Mouse (Mus musculus) cerebellum, adult 2 months (tissue): Measurements from ENCODE around the gene Arhgef7. TPM values are rescaled to one million over a fixed set of nuclear protein-coding genes. Genes with fewer than 3 reads are reported as not detected.

Source experiments
- DNase-seq, 2 experiments: peaks; one replicate each; pipeline ENCODE4 v3.0.0; 2021
- H3K27ac ChIP-seq: fragments of 200-500 bp; 2 replicates; pipeline ENCODE4 v1.5.1; 2012; ENCODE audit warnings: low read length, control low read depth, inconsistent platforms; ENCODE audit not compliant: insufficient read depth
- H3K27me3 ChIP-seq: fragments of 200-500 bp; 2 replicates; pipeline ENCODE4 v1.6.1; 2012; ENCODE audit warnings: inconsistent platforms, mild to moderate bottlenecking, low read length, moderate library complexity; ENCODE audit not compliant: control insufficient read depth, insufficient read depth
- H3K4me1 ChIP-seq: fragments of 200-500 bp; 2 replicates; pipeline ENCODE4 v1.6.1; 2011; ENCODE audit warnings: low read length; ENCODE audit not compliant: control insufficient read depth, insufficient read depth
- H3K4me3 ChIP-seq: fragments of 200-500 bp; replicated peaks from 2 replicates; pipeline ENCODE3; 2011; ENCODE audit warnings: mild to moderate bottlenecking, low read depth, low read length, control low read depth; ENCODE audit not compliant: insufficient read depth
- CTCF ChIP-seq: fragments of 200-500 bp; IDR thresholded peaks from 2 replicates; pipeline ENCODE4 v1.5.1; 2011; ENCODE audit warnings: low read depth, mild to moderate bottlenecking, control low read depth, low read length, moderate library complexity, borderline replicate concordance; ENCODE audit not compliant: insufficient read depth
- POLR2A ChIP-seq: fragments of 200-500 bp; IDR thresholded peaks from 2 replicates; pipeline ENCODE4 v1.6.1; 2011; ENCODE audit warnings: low read length, control low read depth, borderline replicate concordance; ENCODE audit not compliant: insufficient read depth
- WGBS: fragments of 180-500 bp; shearing (Covaris S2); methylation state at CpG from one replicate; pipeline ENCODE4 v1.1.7; 2018; 5-methylcytosine and 5-hydroxymethylcytosine counted together
- polyA plus RNA-seq: library from polyadenylated mRNA; depleted of rRNA; stranded (reverse); fragments of >200 nt; gene quantifications from 2 replicates; pipeline ENCODE4 v1.2.3, GENCODE M21; 2012

Arhgef7 gene
- polyA plus RNA-seq, 1 experiment, result 134 TPM

DNA sequence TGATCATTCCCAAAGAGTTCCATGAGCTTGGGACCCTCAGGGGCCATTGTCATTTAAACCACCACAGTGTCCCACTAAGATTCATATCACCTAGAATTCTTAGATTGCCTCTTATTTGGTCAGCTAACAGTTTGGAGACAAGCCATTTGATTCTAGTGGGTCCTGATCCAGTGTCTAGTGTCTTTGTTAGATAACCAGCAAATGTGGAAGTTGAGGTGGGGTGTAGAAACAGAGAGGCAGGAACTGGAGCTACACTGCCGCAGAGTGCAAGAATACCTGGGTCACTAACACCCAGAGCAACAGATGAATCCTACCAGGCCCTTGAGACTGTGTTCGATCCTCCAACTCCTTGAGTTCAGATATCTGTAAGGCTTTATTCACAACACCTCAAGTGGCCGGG lies 31.3 kb upstream of the Arhgef7 start:
- WGBS, result 93% methylated on average over 3 of the region's 3 CpGs
- Histone ChIP-seq H3K27ac (no peak overlapping the region), H3K4me1 (peaks cover 3% of the 10 kb centered on the region), H3K4me3 (no peak overlapping the region), H3K27me3 (no peaks in the 10 kb centered on the region)
- no peak for TF ChIP-seq CTCF
- TF ChIP-seq POLR2A, result no peak
- DNase-seq, result no peak

DNA sequence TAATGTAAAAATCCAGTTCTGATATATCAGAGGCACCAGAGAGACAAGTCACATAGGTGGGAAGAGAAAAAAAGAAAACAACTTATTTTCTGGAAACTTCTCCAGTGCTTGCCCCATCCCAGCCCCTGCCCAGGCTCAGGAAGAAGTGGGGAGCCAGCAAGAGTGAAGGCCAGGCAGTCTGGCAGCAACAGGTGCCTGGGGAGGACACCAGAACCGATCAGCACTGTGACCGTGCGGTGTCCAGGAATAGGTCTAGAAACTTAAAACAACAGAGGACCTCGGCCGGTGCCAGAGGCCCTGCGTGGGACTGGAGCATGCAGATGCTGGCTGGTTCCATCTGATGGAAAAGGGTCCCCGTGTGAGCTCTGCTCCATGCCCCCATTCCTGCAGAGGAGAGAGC lies 30.1 kb upstream of the Arhgef7 start:
- no peak for DNase-seq
- Histone ChIP-seq H3K27ac (no peak overlapping the region), H3K27me3 (no peaks in the 10 kb centered on the region), H3K4me3 (no peak overlapping the region), H3K4me1 (peaks cover 3% of the 10 kb centered on the region)
- TF ChIP-seq CTCF, result no peak
- TF ChIP-seq POLR2A, result no peak
- WGBS, result 70% methylated on average over 7 of the region's 7 CpGs

DNA sequence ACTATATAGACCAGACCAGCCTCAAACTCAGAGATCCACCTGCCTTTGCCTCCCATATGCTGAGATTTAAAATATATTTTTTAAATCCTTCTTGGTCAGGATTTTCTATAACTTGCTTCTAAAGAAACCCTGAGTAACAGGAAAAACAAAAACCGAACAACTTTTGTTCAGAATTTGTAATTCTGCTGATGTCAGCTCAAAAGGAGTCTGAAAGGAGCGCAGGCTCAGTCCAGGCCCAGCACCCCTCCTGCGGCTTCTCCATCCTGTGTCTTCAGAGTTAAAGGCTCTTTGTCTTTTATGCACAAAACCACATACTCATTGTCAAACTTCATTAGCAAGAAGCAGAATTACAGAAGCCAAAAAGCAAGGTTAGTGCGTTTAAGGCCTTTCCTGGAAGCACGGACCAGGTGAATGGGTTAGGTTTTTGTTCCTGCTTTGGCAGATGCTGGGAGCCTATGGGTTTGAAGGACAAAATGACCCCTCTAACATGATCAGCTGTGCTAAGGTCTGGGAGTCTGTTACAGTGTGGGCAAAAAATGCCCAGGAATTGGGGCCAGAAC lies 28.0 kb upstream of the Arhgef7 start:
- DNase-seq, result no peak
- 88% methylated on average over 5 of the region's 5 CpGs for WGBS
- Histone ChIP-seq H3K27ac (no peak overlapping the region), H3K27me3 (no peaks in the 10 kb centered on the region), H3K4me1 (peaks cover 3% of the 10 kb centered on the region), H3K4me3 (no peak overlapping the region)
- TF ChIP-seq POLR2A (no peak), CTCF (no peak)

DNA sequence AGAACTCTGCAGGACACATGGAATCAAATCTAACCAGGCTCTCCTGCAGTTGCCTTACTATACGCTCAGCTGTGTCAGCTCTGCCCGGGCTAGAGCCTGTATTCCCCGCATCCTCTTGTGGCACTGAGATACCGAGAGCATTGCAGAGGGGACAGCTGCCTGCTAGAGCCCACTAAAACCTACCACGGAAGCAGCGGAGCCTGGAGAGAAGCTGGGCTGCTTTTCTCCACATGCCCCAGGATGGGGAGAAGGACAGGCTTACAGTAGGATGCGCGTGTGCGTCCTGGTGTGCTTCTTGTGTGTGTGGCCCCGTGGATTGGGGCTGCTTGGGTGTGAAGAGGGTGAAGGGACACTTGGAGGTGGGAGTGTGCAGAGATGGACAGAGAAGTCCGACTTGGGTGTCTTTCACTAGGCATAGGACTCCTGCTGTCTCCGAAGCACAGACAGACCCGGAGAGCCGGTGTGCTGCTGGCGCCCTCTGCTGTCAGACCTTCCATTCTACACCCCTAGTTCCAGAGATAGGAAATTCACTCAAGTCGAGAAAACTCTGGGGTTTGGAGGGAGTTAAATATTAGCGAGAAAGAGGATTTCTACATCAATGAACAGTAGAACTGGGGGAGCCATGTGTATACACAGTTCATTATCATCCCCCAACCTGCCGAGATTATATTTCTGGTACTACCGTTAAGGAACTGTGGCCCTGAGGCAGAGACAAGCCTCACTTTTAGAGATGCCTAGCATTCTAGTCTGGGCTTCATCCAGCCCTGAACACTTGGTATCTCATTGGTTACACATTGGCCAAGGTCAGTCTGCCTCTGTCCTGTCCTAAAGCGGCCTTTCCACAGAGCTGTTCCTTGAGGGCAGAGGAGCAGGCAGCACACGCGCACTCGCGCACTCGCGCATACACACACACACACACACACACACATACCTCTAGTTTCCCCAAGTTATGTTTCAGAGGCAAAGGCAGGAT lies 27.2 kb upstream of the Arhgef7 start:
- DNase-seq, result peak; percentile 69 to 82
- peaks cover 3% of the 10 kb centered on the region for H3K4me1 ChIP-seq
- WGBS, result 34% methylated on average over 26 of the region's 26 CpGs
- H3K27ac ChIP-seq, result no peak overlapping the region
- peak overlapping the region; percentile 42 for H3K4me3 ChIP-seq
- no peaks in the 10 kb centered on the region for H3K27me3 ChIP-seq
- TF ChIP-seq CTCF, result peak; percentile 93
- TF ChIP-seq POLR2A, result no peak

DNA sequence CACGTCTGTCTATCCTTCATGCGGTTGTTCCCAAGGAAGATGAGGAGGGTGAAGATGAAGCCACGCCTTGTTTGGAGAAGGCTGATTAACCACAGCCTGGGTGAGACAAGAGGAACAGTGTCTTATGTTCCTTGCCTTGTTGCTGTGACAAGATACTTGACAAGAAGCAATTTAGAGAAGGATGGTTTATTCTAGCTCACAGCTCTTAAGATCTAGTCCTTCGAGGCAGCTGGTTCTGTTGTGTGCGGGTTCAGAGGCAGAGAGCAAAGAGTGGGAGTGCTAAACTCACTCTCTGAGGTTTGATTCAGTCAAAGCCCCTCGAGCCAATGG lies 26.5 kb upstream of the Arhgef7 start, which contains the start of gene 1700016D06Rik:
Gene 1700016D06Rik, minus strand, starts transcription at position 31 of the 330 bp plus-strand sequence.
- no peak within 1 kb of the TSS for H3K27ac ChIP-seq
- TF ChIP-seq CTCF, result no peak
- TF ChIP-seq POLR2A, result no peak
- peak within 1 kb of the TSS; percentile 42 for H3K4me3 ChIP-seq
- WGBS, result 64% methylated on average over 6 of the region's 6 CpGs
- peaks cover 3% of the 10 kb centered on the region for H3K4me1 ChIP-seq
- no peaks in the 10 kb centered on the region for H3K27me3 ChIP-seq
- no peak for DNase-seq

DNA sequence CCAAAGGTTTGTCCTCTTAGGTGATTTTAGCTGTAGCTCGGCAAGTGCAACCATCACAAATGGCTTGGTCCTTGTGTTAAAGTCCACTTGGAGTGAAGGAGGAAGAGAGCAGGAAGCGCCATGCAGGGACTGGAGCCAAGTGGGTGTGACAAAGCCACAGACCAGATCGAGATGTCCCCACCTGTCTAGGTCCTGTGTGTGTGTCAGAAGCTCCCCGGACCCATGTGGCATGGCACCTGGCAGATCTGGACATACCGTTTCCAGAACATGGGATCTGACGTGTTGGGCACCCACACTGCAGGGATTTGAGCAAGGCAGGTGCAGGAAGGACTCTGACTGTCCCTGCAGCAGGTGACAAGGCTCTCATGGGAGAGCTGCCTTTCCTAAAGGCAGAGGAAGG lies 26.1 kb upstream of the Arhgef7 start:
- WGBS, result 73% methylated on average over 6 of the region's 6 CpGs
- Histone ChIP-seq H3K4me1 (peaks cover 3% of the 10 kb centered on the region), H3K27me3 (no peaks in the 10 kb centered on the region), H3K27ac (no peak overlapping the region), H3K4me3 (no peak overlapping the region)
- DNase-seq, result no peak
- no peak for TF ChIP-seq CTCF
- TF ChIP-seq POLR2A, result no peak

DNA sequence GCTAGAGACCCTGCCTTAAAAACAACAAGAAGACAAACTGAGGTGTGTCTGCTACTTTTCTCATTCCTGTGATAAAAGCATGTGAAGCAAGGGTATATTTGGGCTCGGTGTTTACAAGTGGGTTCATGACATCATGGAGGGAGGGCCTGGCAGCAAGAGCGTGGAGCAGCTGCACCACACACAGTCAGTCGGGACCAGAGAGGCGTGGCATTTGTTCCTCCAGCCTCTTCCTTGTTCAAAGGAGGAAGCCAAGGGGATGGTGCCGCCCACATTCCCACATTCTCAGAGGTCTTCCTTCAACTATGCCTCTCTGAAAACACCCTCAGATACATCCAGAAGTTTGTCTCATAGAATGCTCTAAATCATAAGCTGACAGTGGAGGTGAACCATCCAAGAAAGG lies 23.7 kb upstream of the Arhgef7 start:
- TF ChIP-seq POLR2A, result no peak
- TF ChIP-seq CTCF, result no peak
- 80% methylated on average over 5 of the region's 5 CpGs for WGBS
- Histone ChIP-seq H3K27me3 (no peaks in the 10 kb centered on the region), H3K4me3 (no peak overlapping the region), H3K27ac (no peak overlapping the region), H3K4me1 (peaks cover 3% of the 10 kb centered on the region)
- no peak for DNase-seq

DNA sequence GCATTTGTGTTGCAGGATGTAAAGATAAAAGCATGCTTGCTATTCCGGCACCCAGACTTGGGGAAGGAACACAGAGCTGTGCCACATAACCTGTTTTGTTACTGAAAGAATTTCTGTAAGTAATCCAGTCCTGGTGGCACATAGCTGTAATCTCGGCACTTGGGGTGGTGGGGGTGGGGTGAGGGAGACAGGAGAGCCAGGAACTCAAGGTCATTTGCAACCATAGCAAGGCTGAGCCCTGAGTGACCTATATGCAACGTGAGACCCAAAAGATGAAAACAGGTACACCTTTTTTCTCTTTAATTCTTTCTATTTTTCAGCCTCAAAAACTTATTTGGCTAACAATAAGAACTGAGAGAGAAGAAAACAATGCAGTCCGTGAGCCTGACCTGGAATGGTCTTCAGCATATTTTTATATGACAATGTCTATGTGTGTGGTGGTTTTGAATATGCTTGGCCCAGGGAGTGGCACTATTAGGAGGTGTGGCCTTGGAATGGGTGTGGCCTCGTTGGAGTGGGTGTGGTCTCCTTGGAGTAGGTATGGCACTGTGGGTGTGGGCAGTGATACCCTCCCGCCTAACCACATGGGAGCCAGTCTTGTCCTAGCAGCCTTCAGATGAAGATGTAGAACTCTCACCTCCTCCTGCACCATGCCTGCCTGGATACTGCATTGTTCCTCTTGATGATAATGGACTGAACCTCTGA lies 22.7 kb upstream of the Arhgef7 start:
- H3K4me1 ChIP-seq, result peaks cover 3% of the 10 kb centered on the region
- H3K27me3 ChIP-seq, result no peaks in the 10 kb centered on the region
- H3K27ac ChIP-seq, result no peak overlapping the region
- DNase-seq, result no peak
- 70% methylated on average over 6 of the region's 6 CpGs for WGBS
- TF ChIP-seq CTCF, result no peak
- no peak for TF ChIP-seq POLR2A
- H3K4me3 ChIP-seq, result no peak overlapping the region
